ENCODE assay signal across 8 mouse cellular contexts in the genomic region with DNA sequence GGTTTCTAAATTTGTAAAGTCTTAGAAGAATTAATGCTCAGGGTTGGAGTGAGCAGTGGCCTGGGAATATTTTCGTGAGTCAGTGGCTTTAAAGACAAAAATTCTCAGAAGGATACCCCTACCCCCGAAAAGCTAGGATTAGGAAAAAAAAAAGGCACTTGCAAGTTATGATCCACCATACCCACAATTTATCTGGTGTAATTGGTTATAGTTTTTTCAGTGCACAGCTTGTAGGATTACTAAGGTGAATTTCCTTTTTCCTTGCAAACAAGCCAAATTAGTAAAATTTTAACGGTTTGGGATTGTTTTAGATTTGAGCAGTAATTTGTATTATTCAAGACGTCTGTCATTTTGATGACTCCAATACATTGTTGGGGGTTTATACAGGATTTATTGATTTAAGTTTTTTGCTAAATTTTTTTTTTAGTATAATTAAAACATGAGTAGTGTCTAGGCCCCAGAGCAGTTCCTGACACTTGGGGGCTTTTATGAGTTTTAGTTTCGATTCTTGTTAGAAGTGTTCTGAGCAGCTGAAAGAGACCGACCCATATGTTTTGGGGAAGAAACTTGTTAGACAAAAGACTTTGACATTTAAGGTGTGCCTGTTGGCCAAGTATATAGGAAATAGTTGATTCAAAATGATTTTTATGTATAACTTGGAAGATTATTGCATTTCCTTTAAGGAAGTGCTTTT. TPM values are rescaled to one million over a fixed set of nuclear protein-coding genes. Genes with fewer than 3 reads are reported as not detected.
DNase-seq lines count a peak whose midpoint lies in the region; ATAC-seq and TF ChIP-seq lines count a peak whose summit lies in the region.

No protein-coding gene starts in this region.

- H3K4me2 ChIP-seq in kidney, embryonic 15.5 days = peak overlapping the region; percentile 82
- peak overlapping the region; percentile 84 for H3K4me2 ChIP-seq in hindbrain, embryonic 16.5 days (ENCODE audit: low read length)
- peak overlapping the region; percentile 79 for H3K4me2 ChIP-seq in midbrain, postnatal 0 days (ENCODE audit: low read depth, low read length, poor library complexity, severe bottlenecking)

- TF ChIP-seq POLR2A in bone marrow macrophage, adult 2 months (IDR thresholded peaks at IDR 0.05; ENCODE audit: borderline replicate concordance, low read depth, low read length) = no peak

- no peak for DNase-seq in kidney, postnatal 14 days
- no peak for DNase-seq in midbrain, postnatal 0 days (ENCODE audit: low spot score)
- DNase-seq in thymus, adult 18-20 months = no peak
- DNase-seq in ovary, postnatal 10 days (ENCODE audit: low spot score) = no peak
- no peak for DNase-seq in layer of hippocampus, postnatal 36 days

- H3K36me3 ChIP-seq in kidney, embryonic 15.5 days = peaks cover 35% of the 10 kb centered on the region
- peaks cover 5% of the 10 kb centered on the region; the same call in 1 of the 2 replicates for H3K36me3 ChIP-seq in hindbrain, embryonic 16.5 days (ENCODE audit: control insufficient read depth, insufficient read depth, low read length)
- H3K36me3 ChIP-seq in midbrain, postnatal 0 days (ENCODE audit: insufficient read depth, low read length) = 0 out of 2 replicates have a peak, but pooled peaks cover 5% of the 10 kb centered on the region

- peaks cover 44% of the 10 kb centered on the region for H3K4me1 ChIP-seq in kidney, embryonic 15.5 days
- H3K4me1 ChIP-seq in bone marrow macrophage, adult 2 months (ENCODE audit: control insufficient read depth, insufficient read depth, low read length) = peaks cover 31% of the 10 kb centered on the region
- H3K4me1 ChIP-seq in hindbrain, embryonic 16.5 days (ENCODE audit: control insufficient read depth, insufficient read depth, low read depth, low read length) = peaks cover 26% of the 10 kb centered on the region
- H3K4me1 ChIP-seq in midbrain, postnatal 0 days (ENCODE audit: insufficient read depth, low read length) = 0 out of 2 replicates have a peak, but pooled peaks cover 4% of the 10 kb centered on the region

- WGBS in kidney, embryonic 15.5 days = 28% methylated on average over 6 of the region's 6 CpGs
- 29% methylated on average over 6 of the region's 6 CpGs for WGBS in hindbrain, embryonic 16.5 days
- WGBS in midbrain, postnatal 0 days = 28% methylated on average over 6 of the region's 6 CpGs

- peak overlapping the region; percentile 94; the same call in 1 of the 2 replicates for H3K27ac ChIP-seq in kidney, embryonic 15.5 days
- H3K27ac ChIP-seq in bone marrow macrophage, adult 2 months (ENCODE audit: insufficient read depth, low read depth, low read length) = peak overlapping the region; percentile 71; the same call in 1 of the 2 replicates
- peak overlapping the region; percentile 94 for H3K27ac ChIP-seq in hindbrain, embryonic 16.5 days (ENCODE audit: low read depth, low read length)
- peak overlapping the region; percentile 85 for H3K27ac ChIP-seq in midbrain, postnatal 0 days (ENCODE audit: low read depth, low read length)

- peak overlapping the region; percentile 82 for H3K9ac ChIP-seq in kidney, embryonic 15.5 days
- H3K9ac ChIP-seq in hindbrain, embryonic 16.5 days (ENCODE audit: low read depth, low read length) = peak overlapping the region; percentile 94
- peak overlapping the region; percentile 83 for H3K9ac ChIP-seq in midbrain, postnatal 0 days (replicated peaks; ENCODE audit: low read length, poor library complexity, severe bottlenecking)

- ATAC-seq in kidney, embryonic 15.5 days (replicated peaks; ENCODE audit: low FRiP score) = no peak
- no peak for ATAC-seq in hindbrain, embryonic 16.5 days
- no peak for ATAC-seq in midbrain, postnatal 0 days (ENCODE audit: low FRiP score)

- no peaks in the 10 kb centered on the region for H3K27me3 ChIP-seq in kidney, embryonic 15.5 days
- no peaks in the 10 kb centered on the region for H3K27me3 ChIP-seq in hindbrain, embryonic 16.5 days (replicated peaks; ENCODE audit: control insufficient read depth, insufficient read depth, low read length)
- H3K27me3 ChIP-seq in midbrain, postnatal 0 days (ENCODE audit: insufficient read depth, low read length) = no peaks in the 10 kb centered on the region

- no peak for TF ChIP-seq CTCF in bone marrow macrophage, adult 2 months (IDR thresholded peaks at IDR 0.05; ENCODE audit: low read depth, low read length)
- no peak for TF ChIP-seq CTCF in midbrain, postnatal 0 days (IDR thresholded peaks at IDR 0.05)

- no peaks in the 10 kb centered on the region for H3K9me3 ChIP-seq in kidney, embryonic 15.5 days (replicated peaks)
- H3K9me3 ChIP-seq in hindbrain, embryonic 16.5 days (ENCODE audit: control insufficient read depth, low read length) = no peaks in the 10 kb centered on the region
- H3K9me3 ChIP-seq in midbrain, postnatal 0 days (ENCODE audit: low read length) = no peaks in the 10 kb centered on the region

- H3K4me3 ChIP-seq in kidney, embryonic 15.5 days (replicated peaks) = peak overlapping the region; percentile 83
- peak overlapping the region; percentile 100 for H3K4me3 ChIP-seq in bone marrow macrophage, adult 2 months (ENCODE audit: insufficient read depth, low read length)
- H3K4me3 ChIP-seq in hindbrain, embryonic 16.5 days (ENCODE audit: low read length) = peak overlapping the region; percentile 96
- peak overlapping the region; percentile 79 for H3K4me3 ChIP-seq in midbrain, postnatal 0 days (ENCODE audit: low read depth, low read length)

RNA-seq across cellular contexts. Expression of a gene that starts 1.1 kb away (rescaled TPM):
- 26.4 and 28.2 TPM in 2 replicates for polyA plus RNA-seq in kidney, embryonic 15.5 days (2015; fragmentation: Nextera tagmentation; extraction: Ambion mirVana)
- 36.4 and 39.7 TPM in 2 replicates for polyA plus RNA-seq in bone marrow macrophage, adult 2 months (2012; ENCODE audit: insufficient read depth, insufficient read length, missing spikeins)
- 40.5 and 46.6 TPM in 2 replicates for polyA plus RNA-seq in hindbrain, embryonic 16.5 days (2015; fragmentation: Nextera tagmentation; extraction: Ambion mirVana)
- total RNA-seq in midbrain, postnatal 0 days (2014; rRNA removed) = 130 and 162 TPM in 2 replicates
- 34.9 and 40.3 TPM in 2 replicates for polyA plus RNA-seq in midbrain, postnatal 0 days (2015; fragmentation: Nextera tagmentation; extraction: Ambion mirVana)
- 100 to 1,000 TPM; 188 to 192 TPM for total RNA-seq in layer of hippocampus, postnatal 36 days (2021)
